Mouse (Mus musculus): ENCODE data around the gene Slmap. TPM values are rescaled to one million over a fixed set of nuclear protein-coding genes. Genes with fewer than 3 reads are reported as not detected.

Slmap gene
- 10 to 100 TPM; 74.3 to 74.4 TPM for total RNA-seq (2023)

DNA sequence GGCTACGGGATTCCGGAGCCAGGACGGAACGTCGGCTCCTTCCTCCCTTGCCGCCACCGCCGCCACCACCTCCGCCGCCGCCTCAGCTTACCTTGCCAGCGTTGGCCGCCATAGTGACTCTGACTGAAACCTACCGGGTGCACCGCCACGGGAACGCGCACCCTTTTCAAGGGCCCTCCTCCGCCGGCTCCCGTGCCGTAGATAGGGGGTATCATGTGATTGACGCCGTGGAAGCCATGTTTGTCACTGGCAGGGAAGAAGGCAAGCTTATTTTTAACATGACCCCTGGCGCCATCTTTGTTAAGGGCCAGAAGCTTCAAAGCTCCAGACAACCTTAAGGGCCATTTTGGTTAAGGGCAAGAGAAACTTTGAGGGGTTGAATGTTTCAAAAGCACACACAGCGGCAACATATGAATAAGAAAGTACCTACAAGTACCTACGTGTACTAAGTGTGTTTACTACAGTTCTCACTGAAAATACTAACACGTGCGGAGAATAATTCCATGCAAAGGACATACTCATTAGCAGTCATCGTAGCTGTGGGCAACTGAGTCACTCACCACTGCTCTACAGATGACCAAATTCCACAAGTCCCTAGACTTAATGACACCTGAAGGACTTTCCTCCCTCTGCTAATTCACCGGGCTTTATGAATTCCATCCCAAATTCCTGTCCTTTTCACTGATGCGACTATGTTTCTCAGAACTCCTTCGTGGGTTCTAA is at the start of gene Slmap:
Gene Slmap (minus strand): TSS at position 175 of the 723 bp plus-strand sequence.

DNA sequence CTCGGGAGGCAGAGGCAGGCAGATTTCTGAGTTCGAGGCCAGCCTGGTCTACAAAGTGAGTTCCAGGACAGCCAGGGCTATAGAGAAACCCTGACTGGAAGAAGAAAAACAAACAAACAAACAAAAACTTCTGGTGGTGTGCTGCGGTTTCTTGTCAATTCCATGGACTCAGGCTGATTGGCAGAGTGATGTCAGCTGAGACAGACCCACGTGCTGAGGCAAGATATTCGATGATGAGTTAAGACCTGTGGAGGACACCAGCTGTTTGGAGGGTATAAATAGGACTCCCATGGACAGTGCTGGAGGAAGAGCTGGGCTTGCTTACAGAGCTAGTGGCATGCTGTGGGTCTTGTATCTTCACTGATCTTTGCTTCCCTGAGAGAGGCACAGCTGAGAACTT is 38.8 kb upstream of the Slmap start, which contains the start of gene Dennd6a:
Gene Dennd6a (plus strand): TSS at position 301 of the 400 bp plus-strand sequence.

Other genes with a start within 250 kb of the Slmap start
- gene Dennd6a, start 38.9 kb upstream of the Slmap start, total RNA-seq (2023), result 10 to 100 TPM; 44.2 to 46.8 TPM
- gene Arf4, start 103.1 kb upstream of the Slmap start, total RNA-seq (2023), result 100 to 1,000 TPM; 323 to 326 TPM
- 1 to 10 TPM; 8.4 to 9.5 TPM for gene Pde12, start 135.0 kb upstream of the Slmap start, total RNA-seq (2023)
- 1 to 10 TPM; 2.6 to 2.9 TPM for gene Dnah12, start 158.3 kb upstream of the Slmap start, total RNA-seq (2023)